Mouse (Mus musculus): ENCODE results near the gene Zbtb20.

The Zbtb20 gene

GRCm38 (mm10) chr16:43303245-43304197, 427.8 kb downstream of the Zbtb20 start:
- DNase-seq = peak; percentile 83 to 90

- no peak for DNase-seq
Observed at GRCm38 (mm10) chr16:43309968-43310431, 434.3 kb downstream of the Zbtb20 start.

GRCm38 (mm10) chr16:43324009-43324408, 448.3 kb downstream of the Zbtb20 start:
- DNase-seq = no peak

DNA sequence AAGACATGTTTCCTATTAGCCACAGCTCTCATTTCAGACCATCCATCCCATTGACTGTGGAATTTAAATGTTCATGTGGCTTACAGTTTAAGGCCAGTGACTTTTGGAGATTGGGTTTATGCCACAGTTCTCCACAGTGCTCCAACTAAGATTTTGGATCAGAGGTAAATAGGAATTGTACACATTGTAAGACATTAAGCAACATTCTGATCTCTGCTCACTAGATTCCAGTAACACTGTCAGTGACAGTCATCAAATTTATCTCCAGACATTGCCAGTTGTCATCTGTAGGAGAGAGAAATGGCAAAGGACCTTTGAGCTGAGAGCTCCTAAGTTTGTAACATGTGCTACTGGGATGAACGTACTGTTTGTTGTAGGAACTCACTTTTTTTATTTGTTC, 452.5 kb downstream of the Zbtb20 start:
- DNase-seq = no peak

- DNase-seq = no peak
Observed at GRCm38 (mm10) chr16:43330206-43330605, 454.5 kb downstream of the Zbtb20 start.

GRCm38 (mm10) chr16:43331440-43331839, 455.8 kb downstream of the Zbtb20 start:
- DNase-seq = no peak

DNA sequence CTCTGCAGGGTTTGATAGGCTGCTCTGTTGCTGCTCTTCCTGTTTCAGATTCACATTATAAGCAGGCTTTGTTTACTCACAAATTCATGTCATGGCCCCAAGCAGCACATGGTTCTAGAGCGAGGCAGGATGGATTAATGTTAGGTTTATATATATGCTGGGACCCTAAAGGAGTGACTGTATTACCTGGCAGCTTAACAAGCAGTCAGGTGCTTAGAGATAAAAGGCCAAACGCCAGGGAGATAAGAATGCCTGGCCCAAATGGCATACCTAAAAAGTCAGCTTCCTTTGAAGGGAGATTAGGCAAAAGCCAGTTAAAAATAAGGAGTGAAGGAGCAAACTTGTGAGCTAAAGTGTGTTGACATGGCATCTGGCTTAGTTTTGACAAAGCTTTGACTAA, 457.1 kb downstream of the Zbtb20 start:
- DNase-seq = no peak

- DNase-seq = no peak
Observed at GRCm38 (mm10) chr16:43333265-43333664, 457.6 kb downstream of the Zbtb20 start.

DNA sequence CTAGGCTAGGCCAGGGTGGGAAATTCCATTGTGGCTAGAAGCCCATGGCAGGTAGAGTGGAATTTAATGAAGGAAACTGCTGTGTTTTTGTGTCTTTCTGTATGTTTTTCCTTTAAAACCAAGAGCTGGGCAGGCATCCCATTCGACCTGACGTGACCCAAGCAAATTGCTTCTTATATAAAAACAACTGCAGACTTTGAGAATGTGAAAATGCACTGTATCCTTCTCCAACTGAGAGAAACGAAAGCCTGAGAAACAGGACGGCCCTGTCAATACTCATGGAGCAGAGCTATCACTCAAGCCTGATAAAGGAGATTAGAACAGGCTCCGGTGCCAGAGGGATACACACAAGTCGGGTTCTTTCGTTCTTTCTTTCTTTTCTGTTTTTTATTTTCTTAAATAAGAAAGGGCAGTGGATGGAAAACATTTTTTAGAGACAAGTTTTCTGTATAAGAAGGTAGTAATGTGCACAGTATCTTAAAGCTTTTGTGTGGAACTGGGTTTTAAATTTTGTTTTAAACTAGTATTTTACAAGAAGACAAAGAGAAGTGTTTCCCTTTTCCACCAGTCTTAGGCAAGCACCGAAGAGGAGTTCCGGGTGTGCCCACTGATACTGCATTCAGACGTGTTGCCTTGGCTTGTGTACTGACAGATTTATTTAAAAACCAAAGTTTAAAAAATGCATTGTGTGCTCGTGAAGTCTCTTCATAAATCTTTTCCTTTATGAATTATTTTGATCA, 458.9 kb downstream of the Zbtb20 start:
- DNase-seq = peak; percentile 33

DNA sequence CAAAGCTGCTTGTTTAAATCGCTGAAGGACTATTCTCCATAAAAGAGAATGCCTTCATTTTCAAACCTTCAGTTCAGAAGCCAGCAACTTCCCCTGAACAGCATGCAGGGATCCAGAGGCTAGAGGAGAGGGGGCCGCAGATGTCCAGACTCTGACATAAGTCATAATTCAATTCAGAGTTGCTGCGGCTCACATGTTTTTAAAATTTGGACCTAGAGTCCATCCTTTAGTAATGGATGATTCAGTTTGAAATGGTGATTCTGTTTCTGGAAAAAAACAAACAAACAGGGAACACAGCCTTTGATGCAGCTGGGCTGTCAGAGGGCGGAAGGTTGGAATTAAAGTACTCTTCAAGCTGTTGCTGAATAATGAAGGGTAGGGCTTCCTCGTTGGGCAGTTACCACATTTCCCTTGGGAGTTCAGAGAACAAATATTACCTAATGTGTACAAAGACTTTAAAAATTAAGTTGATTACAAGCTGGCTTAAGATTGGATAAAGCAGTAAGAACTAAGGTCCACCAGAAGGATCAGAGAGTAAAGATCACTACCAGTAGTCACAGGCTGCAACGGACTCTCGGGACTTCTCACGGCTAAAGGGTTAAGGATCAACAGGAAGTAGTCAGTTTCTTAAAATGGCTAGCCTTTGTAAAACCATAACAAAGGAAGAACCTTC, 459.6 kb downstream of the Zbtb20 start:
- peak; percentile 68 to 84 for DNase-seq

DNA sequence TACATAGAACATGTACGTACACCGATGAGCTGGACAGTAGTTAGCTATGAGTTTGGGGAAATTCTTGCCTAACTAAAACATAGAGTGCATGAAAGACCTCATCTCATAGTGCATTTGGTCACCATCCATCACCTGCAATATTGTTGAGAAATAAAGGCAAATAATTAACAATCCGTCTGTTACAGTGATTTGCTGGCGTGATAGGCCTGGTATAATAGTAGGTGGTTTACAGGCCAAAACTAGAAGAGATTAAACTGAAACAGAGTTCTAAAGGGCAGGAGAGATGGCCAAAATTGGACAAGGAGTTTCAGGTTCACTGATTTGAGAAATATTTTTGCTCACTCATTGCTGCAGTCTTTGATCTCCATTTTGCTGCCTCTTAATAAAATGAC, 460.1 kb downstream of the Zbtb20 start:
- DNase-seq = peak in 1 of 2 experiments; percentile 72

DNA sequence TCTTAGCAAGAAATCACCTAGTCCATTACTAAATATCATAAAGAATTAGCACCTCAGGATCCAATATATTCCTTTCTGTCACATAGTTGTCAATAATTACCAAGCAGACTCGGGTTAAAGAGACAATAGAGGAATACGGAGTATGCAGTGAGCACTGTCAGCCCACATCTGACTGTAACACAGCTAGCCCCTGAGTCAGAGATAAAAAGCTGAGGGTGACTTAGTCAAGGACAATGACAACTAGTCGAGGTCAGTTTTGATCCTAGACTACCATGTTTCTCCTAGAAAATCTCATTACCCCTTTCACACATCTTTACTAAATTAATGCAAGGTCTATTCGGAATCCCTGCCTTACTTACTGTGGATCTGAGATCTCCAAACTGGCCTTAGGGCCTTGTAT, 465.0 kb downstream of the Zbtb20 start:
- DNase-seq = no peak

DNA sequence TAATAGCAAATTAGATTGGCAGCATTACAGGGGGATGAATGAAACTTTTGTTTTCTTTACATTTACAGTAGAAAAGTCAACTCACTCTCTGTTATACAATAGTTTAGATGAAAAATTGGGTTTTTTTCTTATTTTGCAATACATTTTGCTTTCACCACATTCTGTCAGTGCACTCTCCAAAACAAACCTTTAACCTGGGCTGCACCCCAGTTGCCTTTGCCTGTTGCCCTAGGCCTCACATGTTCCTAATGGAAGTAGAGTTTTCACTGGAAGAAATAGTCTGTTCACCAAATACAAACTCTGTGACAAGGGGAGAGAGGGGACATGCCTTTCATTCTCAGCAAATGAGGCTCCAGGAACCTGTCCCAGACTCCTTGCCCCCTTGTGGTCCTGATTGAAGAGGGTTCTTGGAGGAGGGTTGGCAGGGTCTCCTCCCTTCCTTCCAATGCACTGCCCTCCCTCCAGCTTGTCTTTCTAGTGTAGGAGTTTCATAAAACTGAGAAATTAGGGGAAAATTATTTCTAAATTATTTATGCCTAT, 466.3 kb downstream of the Zbtb20 start:
- DNase-seq = no peak

- no peak for DNase-seq
Observed at GRCm38 (mm10) chr16:43346094-43346493, 470.4 kb downstream of the Zbtb20 start.

- no peak for DNase-seq
Observed at GRCm38 (mm10) chr16:43355776-43356645, 480.3 kb downstream of the Zbtb20 start.

DNA sequence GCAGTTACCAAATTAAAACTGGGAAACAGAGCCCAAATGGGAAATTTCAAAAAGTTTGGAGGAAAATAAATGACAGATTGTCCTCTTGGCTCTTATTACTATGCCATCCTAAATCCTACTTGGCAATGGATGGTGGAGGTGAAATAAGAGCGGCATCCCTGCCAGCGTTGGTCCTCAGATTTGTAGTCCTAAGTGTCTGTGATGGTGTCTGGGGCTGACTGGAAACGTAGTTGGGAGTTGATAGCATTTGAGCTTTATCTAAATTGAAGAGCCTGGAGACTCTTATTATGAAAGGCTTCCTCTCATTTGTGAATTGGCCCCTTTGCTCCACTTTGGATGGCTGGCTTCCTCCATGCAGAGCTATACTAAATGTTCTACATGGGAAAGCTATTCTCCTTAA, 483.9 kb downstream of the Zbtb20 start:
- no peak for DNase-seq

GRCm38 (mm10) chr16:43360112-43360511, 484.4 kb downstream of the Zbtb20 start:
- DNase-seq = no peak

GRCm38 (mm10) chr16:43360838-43361480, 485.3 kb downstream of the Zbtb20 start:
- DNase-seq = peak; percentile 62 to 64

DNA sequence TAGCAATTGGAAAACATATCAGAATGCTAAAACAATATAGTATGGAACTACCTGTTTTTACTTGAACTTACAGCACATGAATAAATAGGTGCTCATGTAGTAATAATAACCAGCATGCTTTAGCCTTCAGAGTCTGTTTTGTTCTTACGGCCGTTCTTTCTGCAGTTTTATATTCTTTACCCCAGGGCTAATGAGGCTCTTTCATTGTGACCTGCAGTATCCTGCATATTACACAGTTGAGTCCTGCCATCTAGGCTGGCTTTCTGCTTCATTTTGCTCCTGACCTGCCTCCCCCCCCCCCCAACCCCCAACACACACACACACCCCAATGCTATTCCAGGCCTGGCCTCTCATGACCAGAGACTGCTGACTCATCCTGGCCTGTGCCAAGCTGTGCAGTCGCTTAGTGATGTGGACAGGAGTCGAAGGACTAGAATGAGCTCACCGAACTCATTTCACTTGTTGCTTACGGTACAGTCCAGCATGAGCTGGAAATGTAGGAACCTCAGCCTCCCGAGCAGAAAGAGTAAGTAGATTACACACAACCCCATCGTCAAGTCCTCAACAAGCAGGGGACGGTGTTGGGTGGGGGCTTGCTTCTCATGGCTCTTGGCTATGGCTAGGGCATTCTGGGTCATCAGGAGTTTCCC, 487.1 kb downstream of the Zbtb20 start:
- peak; percentile 80 to 82 for DNase-seq

GRCm38 (mm10) chr16:43363316-43363715, 487.6 kb downstream of the Zbtb20 start:
- DNase-seq = no peak

Measured in kidney, adult 8-10 months (tissue).